Mouse (Mus musculus) brain, embryonic 14.5 days (tissue): Measurements from ENCODE around the gene Stat3.

Experiments used
- CTCF ChIP-seq: fragments of 200-500 bp; IDR thresholded peaks from 2 replicates; pipeline ENCODE4 v1.5.1; 2012; ENCODE audit warnings: inconsistent platforms, mild to moderate bottlenecking, moderate library complexity, borderline replicate concordance; ENCODE audit not compliant: insufficient read depth, insufficient read length; ENCODE audit errors: extremely low read depth
- POLR2A ChIP-seq: fragments of 200-500 bp; IDR thresholded peaks from 2 replicates; pipeline ENCODE4 v1.6.1; 2012; ENCODE audit warnings: mild to moderate bottlenecking, inconsistent platforms, borderline replicate concordance; ENCODE audit not compliant: poor library complexity, insufficient read depth, insufficient read length, severe bottlenecking; ENCODE audit errors: extremely low read depth

GRCm38 (mm10) chr11:100847572-100847971, 91.8 kb downstream of the Stat3 start:
- TF ChIP-seq POLR2A: no peak
- TF ChIP-seq CTCF: no peak
